Mouse (Mus musculus): ENCODE measurements around the gene Prox1. TPM values are rescaled to one million over a fixed set of nuclear protein-coding genes. Genes with fewer than 3 reads are reported as not detected.

Gene Prox1
- total RNA-seq, 2 experiments from 2014 or later, result 36.6 to 44.4 TPM

DNA sequence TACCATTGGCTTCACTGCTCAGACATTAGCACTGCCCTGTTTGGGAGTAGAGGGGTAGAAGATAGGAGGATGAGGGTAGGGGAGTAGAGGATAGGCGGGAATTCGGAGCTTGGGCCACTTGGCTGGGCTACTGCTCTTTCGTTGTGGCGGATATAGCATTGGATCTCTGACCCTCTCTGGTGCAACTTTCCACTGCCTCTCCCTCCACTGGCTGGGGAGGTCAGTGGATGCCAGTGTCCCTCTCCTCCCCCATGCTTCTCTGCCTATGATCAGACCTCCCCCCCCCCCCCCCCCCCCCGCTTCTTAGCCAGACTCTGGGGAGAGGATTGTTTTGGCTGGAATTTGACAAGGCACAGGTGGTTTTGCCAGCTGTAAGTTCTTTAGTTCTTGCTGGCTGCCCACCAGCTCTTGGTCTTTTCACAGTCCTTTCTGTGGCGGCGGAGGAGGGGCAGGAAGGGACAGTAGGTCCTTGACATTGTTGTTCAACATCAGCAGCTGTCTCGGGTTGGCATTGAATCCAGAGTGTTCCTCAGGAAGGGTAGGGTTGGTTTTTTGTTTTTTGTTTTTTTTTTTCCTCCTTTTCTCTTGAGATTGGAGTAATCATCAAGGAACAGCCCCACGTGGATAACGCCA, 90.8 kb downstream of the Prox1 start:
- no peak for DNase-seq

GRCm38 (mm10) chr1:190076601-190077000, 93.9 kb downstream of the Prox1 start:
- no peak for DNase-seq

Other genes with a start within 250 kb of the Prox1 start
- 100 to 1,000 TPM in 1 of 2 experiments, 10 to 100 TPM in 1; 92.9 to 112 TPM for gene Smyd2, start 248.4 kb downstream of the Prox1 start, total RNA-seq (2021)